Mouse (Mus musculus) WW6 (cell line): ENCODE results near the gene Ntn1.
A peak's percentile ranks its signal among the peaks of the same experiment; 100 is the strongest.

Experiments
- DNase-seq: peaks from one replicate; pipeline ENCODE4 v3.0.0-alpha.2; 2013; ENCODE audit warnings: low read depth, low spot score

The Ntn1 gene

GRCm38 (mm10) chr11:68400727-68401219, at the start of gene Ntn1:
Ntn1 (minus strand) TSS chr11:68400823.
- no peak for DNase-seq

GRCm38 (mm10) chr11:68448356-68448755, 47.7 kb upstream of the Ntn1 start:
- no peak for DNase-seq

GRCm38 (mm10) chr11:68447242-68447641, 46.6 kb upstream of the Ntn1 start:
- DNase-seq: no peak

GRCm38 (mm10) chr11:68446547-68446946, 45.9 kb upstream of the Ntn1 start:
- no peak for DNase-seq

- DNase-seq: no peak
Measured at GRCm38 (mm10) chr11:68445901-68446300, 45.3 kb upstream of the Ntn1 start.

- DNase-seq: no peak
Measured at GRCm38 (mm10) chr11:68442983-68443638, 42.5 kb upstream of the Ntn1 start.

- no peak for DNase-seq
Measured at GRCm38 (mm10) chr11:68442346-68442745, 41.7 kb upstream of the Ntn1 start.

- DNase-seq: no peak
Measured at GRCm38 (mm10) chr11:68440965-68441364, 40.3 kb upstream of the Ntn1 start.

GRCm38 (mm10) chr11:68440100-68440499, 39.5 kb upstream of the Ntn1 start:
- DNase-seq: no peak

GRCm38 (mm10) chr11:68436376-68436775, 35.8 kb upstream of the Ntn1 start:
- no peak for DNase-seq

- no peak for DNase-seq
Measured at GRCm38 (mm10) chr11:68435601-68436000, 35.0 kb upstream of the Ntn1 start.

- DNase-seq: no peak
Measured at GRCm38 (mm10) chr11:68434697-68435096, 34.1 kb upstream of the Ntn1 start.

GRCm38 (mm10) chr11:68433534-68433933, 32.9 kb upstream of the Ntn1 start:
- no peak for DNase-seq

GRCm38 (mm10) chr11:68432361-68433021, 31.9 kb upstream of the Ntn1 start:
- no peak for DNase-seq

GRCm38 (mm10) chr11:68431699-68432360, 31.2 kb upstream of the Ntn1 start, which contains the start of gene Pik3r5:
Pik3r5 (plus strand) TSS chr11:68432121.
- peak; percentile 63 for DNase-seq

- no peak for DNase-seq
Measured at GRCm38 (mm10) chr11:68430662-68431061, 30.0 kb upstream of the Ntn1 start.

- no peak for DNase-seq
Measured at GRCm38 (mm10) chr11:68427083-68427570, 26.5 kb upstream of the Ntn1 start.

- DNase-seq: no peak
Measured at GRCm38 (mm10) chr11:68425492-68426315, 25.1 kb upstream of the Ntn1 start.

GRCm38 (mm10) chr11:68417831-68418230, 17.2 kb upstream of the Ntn1 start:
- no peak for DNase-seq

GRCm38 (mm10) chr11:68417001-68417400, 16.4 kb upstream of the Ntn1 start:
- DNase-seq: no peak

- DNase-seq: no peak
Measured at GRCm38 (mm10) chr11:68408127-68408526, 7.5 kb upstream of the Ntn1 start.
